12 mouse cellular contexts compared by ENCODE assay signal in the genomic region with DNA sequence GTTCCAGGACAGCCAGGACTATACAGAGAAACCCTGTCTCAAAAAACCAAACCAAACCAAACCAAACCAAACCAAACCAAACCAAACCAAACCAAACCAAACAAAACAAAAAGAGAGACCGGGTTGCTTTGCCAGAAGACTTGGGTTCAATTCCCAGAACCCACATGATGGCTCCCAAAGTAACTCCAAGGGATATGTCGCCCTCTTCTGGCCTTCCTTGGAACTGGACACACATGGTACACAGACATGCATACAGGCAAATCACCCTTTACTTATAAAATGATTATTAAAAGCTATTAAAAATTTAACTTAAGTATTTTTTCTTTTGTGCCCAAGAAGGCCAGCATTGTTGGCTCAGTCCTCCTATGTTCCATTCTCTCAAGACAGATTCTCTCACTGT. TPM values are rescaled to one million over a fixed set of nuclear protein-coding genes. Genes with fewer than 3 reads are reported as not detected.
DNase-seq lines count a peak whose midpoint lies in the region; ATAC-seq and TF ChIP-seq lines count a peak whose summit lies in the region.
"Had no signal": no experiment of that assay in that cellular context is flagged by ENCODE, and none has a peak within 500 bp of the region (broad histone marks: within the 10 kb centered on the region; RNA-seq: fewer than 3 reads in every experiment).

No protein-coding gene starts in this region.

- H3K4me1 ChIP-seq in heart, adult 2 months (ENCODE audit: control insufficient read depth, insufficient read depth, low read length), result peaks cover 2% of the 10 kb centered on the region; the same call in 1 of the 2 replicates
- H3K4me1 ChIP-seq in midbrain, postnatal 0 days (ENCODE audit: insufficient read depth, low read length), result no peaks in the 10 kb centered on the region
- H3K4me1 ChIP-seq in midbrain, embryonic 13.5 days (replicated peaks), result 0 out of 2 replicates have a peak, but pooled peaks cover 3% of the 10 kb centered on the region
- H3K4me1 ChIP-seq: forebrain, embryonic 12.5 days had no signal

- no peaks in the 10 kb centered on the region for H3K27me3 ChIP-seq in heart, adult 2 months (ENCODE audit: control insufficient read depth, insufficient read depth, low read length)
- no peaks in the 10 kb centered on the region for H3K27me3 ChIP-seq in midbrain, postnatal 0 days (ENCODE audit: insufficient read depth, low read length)
- peaks cover 19% of the 10 kb centered on the region for H3K27me3 ChIP-seq in midbrain, embryonic 13.5 days
- no peaks in the 10 kb centered on the region for H3K27me3 ChIP-seq in splenic B cell, adult 2 months (ENCODE audit: control insufficient read depth, insufficient read depth, low read length, poor library complexity, severe bottlenecking)
- H3K27me3 ChIP-seq: forebrain, embryonic 12.5 days had no signal

- no peak overlapping the region for H3K9ac ChIP-seq in heart, adult 2 months (ENCODE audit: low read depth, low read length)
- no peak overlapping the region for H3K9ac ChIP-seq in midbrain, postnatal 0 days (replicated peaks; ENCODE audit: low read length, poor library complexity, severe bottlenecking)
- no peak overlapping the region for H3K9ac ChIP-seq in midbrain, embryonic 13.5 days (replicated peaks)
- H3K9ac ChIP-seq: forebrain, embryonic 12.5 days had no signal

- no peak overlapping the region for H3K4me2 ChIP-seq in midbrain, postnatal 0 days (ENCODE audit: low read depth, low read length, poor library complexity, severe bottlenecking)
- no peak overlapping the region for H3K4me2 ChIP-seq in midbrain, embryonic 13.5 days (replicated peaks)
- H3K4me2 ChIP-seq: forebrain, embryonic 12.5 days; heart, embryonic 11.5 days had no signal

- 55% methylated on average over 2 of the region's 2 CpGs for WGBS in heart, adult 2 months
- 60% methylated on average over 2 of the region's 2 CpGs for WGBS in midbrain, postnatal 0 days
- 61% methylated on average over 2 of the region's 2 CpGs for WGBS in midbrain, embryonic 13.5 days

- no peak for TF ChIP-seq POLR2A in heart, adult 2 months (IDR thresholded peaks at IDR 0.05; ENCODE audit: insufficient read depth, low read depth, low read length)

- no peaks in the 10 kb centered on the region for H3K79me2 ChIP-seq in heart, adult 2 months (replicated peaks; ENCODE audit: control insufficient read depth, insufficient read depth, low read length)

- intact Hi-C loops in heart, adult 2 months (cut with DNase I), result loop anchor here (10.0 kb wide), 1 partner anchor 110 kb away; no protein-coding TSS in a partner anchor
- intact Hi-C loops in heart, postnatal 36 days (cut with DNase I), result loop anchor here (5.0 kb wide), 1 partner anchor 103 kb away; a partner anchor contains a TSS

- no peak for ATAC-seq in midbrain, postnatal 0 days (ENCODE audit: low FRiP score)
- ATAC-seq in midbrain, embryonic 13.5 days, result no peak
- ATAC-seq in erythroblast, adult 5-6 weeks (replicated peaks; ENCODE audit: low FRiP score, poor library complexity, severe bottlenecking), result 0 out of 2 replicates have a peak, but pooled peaks have one; percentile 61
- ATAC-seq in monocyte, adult 5-6 weeks (replicated peaks; ENCODE audit: insufficient number of reproducible peaks, low FRiP score, low TSS enrichment, poor library complexity, severe bottlenecking), result no peak
- ATAC-seq in activated CD4-positive, CD25-positive, alpha-beta regulatory T cell, adult 4 months, result no peak

- H3K27ac ChIP-seq in heart, adult 2 months, result no peak overlapping the region
- no peak overlapping the region for H3K27ac ChIP-seq in midbrain, postnatal 0 days (ENCODE audit: low read depth, low read length)
- H3K27ac ChIP-seq in midbrain, embryonic 13.5 days, result no peak overlapping the region
- H3K27ac ChIP-seq: forebrain, embryonic 12.5 days; midbrain, embryonic 10.5 days had no signal

- H3K36me3 ChIP-seq in heart, adult 2 months (ENCODE audit: control insufficient read depth, insufficient read depth, low read length), result no peaks in the 10 kb centered on the region
- no peaks in the 10 kb centered on the region for H3K36me3 ChIP-seq in midbrain, postnatal 0 days (ENCODE audit: insufficient read depth, low read length)
- H3K36me3 ChIP-seq in midbrain, embryonic 13.5 days, result no peaks in the 10 kb centered on the region
- H3K36me3 ChIP-seq in splenic B cell, adult 2 months (ENCODE audit: control insufficient read depth, insufficient read depth, low read length, poor library complexity, severe bottlenecking), result no peaks in the 10 kb centered on the region
- H3K36me3 ChIP-seq: forebrain, embryonic 12.5 days; G1E; midbrain, embryonic 10.5 days had no signal

- H3K9me3 ChIP-seq in midbrain, postnatal 0 days (ENCODE audit: low read length), result no peaks in the 10 kb centered on the region
- no peaks in the 10 kb centered on the region for H3K9me3 ChIP-seq in midbrain, embryonic 13.5 days
- H3K9me3 ChIP-seq: forebrain, embryonic 12.5 days; G1E; midbrain, embryonic 10.5 days had no signal

- peak; percentile 56 for TF ChIP-seq CTCF in heart, adult 2 months (IDR thresholded peaks at IDR 0.05)
- TF ChIP-seq CTCF in midbrain, postnatal 0 days (IDR thresholded peaks at IDR 0.05), result peak; percentile 29; the same call in 1 of the 2 replicates

- DNase-seq in heart, adult 2 months, result no peak
- DNase-seq in heart, postnatal 36 days, result no peak
- DNase-seq in midbrain, postnatal 0 days (ENCODE audit: low spot score), result no peak
- peak; percentile 63 for DNase-seq in splenic B cell, adult 2 months (ENCODE audit: low read depth, low spot score)

- no peak for TF ChIP-seq EP300 in heart, adult 2 months (IDR thresholded peaks at IDR 0.05; ENCODE audit: insufficient read depth, low read depth, low read length)

- no peak overlapping the region for H3K4me3 ChIP-seq in heart, adult 2 months
- H3K4me3 ChIP-seq in midbrain, postnatal 0 days (ENCODE audit: low read depth, low read length), result no peak overlapping the region
- H3K4me3 ChIP-seq in midbrain, embryonic 13.5 days (replicated peaks), result no peak overlapping the region
- H3K4me3 ChIP-seq: forebrain, embryonic 12.5 days; midbrain, embryonic 10.5 days had no signal

RNA-seq across cellular contexts. Expression of a gene that starts 13.3 kb away (rescaled TPM):
- total RNA-seq in heart, adult 2 months (2021), result 10 to 100 TPM; 63.7 to 74.4 TPM
- 14.4 and 34.6 TPM in 2 replicates for polyA plus RNA-seq in heart, adult 2 months (2012; rRNA removed)
- 10 to 100 TPM; 66.8 to 71.8 TPM for total RNA-seq in heart, postnatal 36 days (2021)
- 42.4 and 48.6 TPM in 2 replicates for total RNA-seq in midbrain, postnatal 0 days (2014; rRNA removed)
- polyA plus RNA-seq in midbrain, postnatal 0 days (2015; fragmentation: Nextera tagmentation; extraction: Ambion mirVana), result 109 and 116 TPM in 2 replicates
- 184 and 186 TPM in 2 replicates for polyA plus RNA-seq in midbrain, embryonic 13.5 days (2015; fragmentation: Nextera tagmentation; extraction: Ambion mirVana)
- total RNA-seq in erythroblast, adult 5-6 weeks (2015; ENCODE audit: low replicate concordance), result 36.5 and 47.0 TPM in 2 replicates
- total RNA-seq in erythroblast, adult 5-6 weeks (2017; ENCODE audit: low replicate concordance), result 76.8 and 92.0 TPM in 2 replicates
- total RNA-seq in monocyte, adult 5-6 weeks (2017), result 217 to 274 TPM (median 232 TPM) in 3 replicates
- polyA plus RNA-seq in activated CD4-positive, CD25-positive, alpha-beta regulatory T cell, adult 4 months (2017; shearing (Covaris generic)), result 100 to 1,000 TPM in 1 of 2 experiments, 10 to 100 TPM in 1; 75.6 to 106 TPM

RNA-seq across cellular contexts. Expression of a gene that starts 13.4 kb away (rescaled TPM):
- 1 to 10 TPM; 1.7 TPM for total RNA-seq in heart, adult 2 months (2021)
- polyA plus RNA-seq in heart, adult 2 months (2012; rRNA removed), result 0.84 and 1.6 TPM in 2 replicates
- 1 to 10 TPM; 1.4 to 1.9 TPM for total RNA-seq in heart, postnatal 36 days (2021)
- total RNA-seq in midbrain, postnatal 0 days (2014; rRNA removed), result 5.0 and 7.6 TPM in 2 replicates
- polyA plus RNA-seq in midbrain, postnatal 0 days (2015; fragmentation: Nextera tagmentation; extraction: Ambion mirVana), result 4.6 and 5.1 TPM in 2 replicates
- polyA plus RNA-seq in midbrain, embryonic 13.5 days (2015; fragmentation: Nextera tagmentation; extraction: Ambion mirVana), result 4.1 and 4.7 TPM in 2 replicates
- 2.1 and 3.3 TPM in 2 replicates for total RNA-seq in erythroblast, adult 5-6 weeks (2015; ENCODE audit: low replicate concordance)
- total RNA-seq in erythroblast, adult 5-6 weeks (2017; ENCODE audit: low replicate concordance), result 2.2 and 4.0 TPM in 2 replicates
- total RNA-seq in monocyte, adult 5-6 weeks (2017), result 10.8 to 17.9 TPM (median 14.2 TPM) in 3 replicates
- polyA plus RNA-seq in activated CD4-positive, CD25-positive, alpha-beta regulatory T cell, adult 4 months (2017; shearing (Covaris generic)), result 1 to 10 TPM; 4.6 to 5.0 TPM

RNA-seq across cellular contexts. Expression of a gene that starts 28.9 kb away (rescaled TPM):
- total RNA-seq in heart, adult 2 months (2021), result 100 to 1,000 TPM in 1 of 2 experiments, 10 to 100 TPM in 1; 95.2 to 110 TPM
- 96.5 and 124 TPM in 2 replicates for polyA plus RNA-seq in heart, adult 2 months (2012; rRNA removed)
- 100 to 1,000 TPM in 1 of 2 experiments, 10 to 100 TPM in 1; 99.3 to 127 TPM for total RNA-seq in heart, postnatal 36 days (2021)
- total RNA-seq in midbrain, postnatal 0 days (2014; rRNA removed), result 299 and 311 TPM in 2 replicates
- 156 and 169 TPM in 2 replicates for polyA plus RNA-seq in midbrain, postnatal 0 days (2015; fragmentation: Nextera tagmentation; extraction: Ambion mirVana)
- polyA plus RNA-seq in midbrain, embryonic 13.5 days (2015; fragmentation: Nextera tagmentation; extraction: Ambion mirVana), result 211 and 233 TPM in 2 replicates
- total RNA-seq in erythroblast, adult 5-6 weeks (2015; ENCODE audit: low replicate concordance), result 266 and 403 TPM in 2 replicates
- total RNA-seq in erythroblast, adult 5-6 weeks (2017; ENCODE audit: low replicate concordance), result 548 and 594 TPM in 2 replicates
- 764 to 1,331 TPM (median 951 TPM) in 3 replicates for total RNA-seq in monocyte, adult 5-6 weeks (2017)
- 100 to 1,000 TPM; 650 to 747 TPM for polyA plus RNA-seq in activated CD4-positive, CD25-positive, alpha-beta regulatory T cell, adult 4 months (2017; shearing (Covaris generic))

RNA-seq across cellular contexts. Expression of a gene that starts 30.9 kb away (rescaled TPM):
- total RNA-seq in heart, adult 2 months (2021), result under 1 TPM; 0.94 to 0.98 TPM
- polyA plus RNA-seq in heart, adult 2 months (2012; rRNA removed), result 0.56 and 0.80 TPM in 2 replicates
- 1 to 10 TPM; 1.1 to 1.3 TPM for total RNA-seq in heart, postnatal 36 days (2021)
- 0.27 and 0.52 TPM in 2 replicates for total RNA-seq in midbrain, postnatal 0 days (2014; rRNA removed)
- 0.48 and 0.56 TPM in 2 replicates for polyA plus RNA-seq in midbrain, postnatal 0 days (2015; fragmentation: Nextera tagmentation; extraction: Ambion mirVana)
- polyA plus RNA-seq in midbrain, embryonic 13.5 days (2015; fragmentation: Nextera tagmentation; extraction: Ambion mirVana), result 0.58 and 0.82 TPM in 2 replicates
- 11.9 and 14.2 TPM in 2 replicates for total RNA-seq in erythroblast, adult 5-6 weeks (2015; ENCODE audit: low replicate concordance)
- total RNA-seq in erythroblast, adult 5-6 weeks (2017; ENCODE audit: low replicate concordance), result 4.6 and 16.4 TPM in 2 replicates
- 35.8 to 82.3 TPM (median 41.6 TPM) in 3 replicates for total RNA-seq in monocyte, adult 5-6 weeks (2017)
- polyA plus RNA-seq in activated CD4-positive, CD25-positive, alpha-beta regulatory T cell, adult 4 months (2017; shearing (Covaris generic)), result 1 to 10 TPM in 1 of 2 experiments, under 1 TPM in 1; 0.65 to 2.3 TPM
